Mouse (Mus musculus): ENCODE measurements around the gene Smndc1.

DNA sequence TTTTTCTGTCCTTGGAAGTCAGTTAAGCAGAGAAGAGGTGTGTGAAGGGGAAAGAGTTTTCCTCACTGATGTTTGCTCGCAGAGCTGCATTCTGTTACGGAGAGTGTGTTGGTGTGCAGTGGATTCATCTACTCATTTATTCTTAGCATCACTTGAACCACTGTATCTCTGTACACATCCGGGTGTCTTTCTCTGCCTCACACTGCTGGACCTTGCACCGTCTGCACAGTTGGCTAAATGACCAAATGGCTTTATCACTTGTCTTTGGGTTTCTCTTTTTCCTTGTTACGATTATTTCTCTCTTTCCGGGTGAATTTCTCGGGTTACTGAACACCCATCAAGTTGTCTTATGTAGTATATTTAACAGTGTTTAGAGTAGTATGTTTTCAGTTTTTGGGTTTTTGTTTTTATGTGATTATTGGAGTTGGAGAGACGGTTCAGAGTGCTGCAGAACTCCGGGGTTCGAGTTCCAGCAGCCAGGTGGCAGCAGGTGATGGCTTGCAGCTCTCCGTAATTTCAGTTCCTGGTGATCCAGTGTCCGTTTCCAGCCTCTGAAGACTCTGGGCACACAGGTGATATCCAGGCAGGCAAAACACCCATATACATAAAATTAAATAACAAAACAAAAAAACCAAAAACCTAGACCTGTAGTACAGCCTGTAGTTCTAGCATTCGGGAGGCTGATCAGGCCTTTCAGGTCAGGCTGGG lies 47.0 kb downstream of the Smndc1 start:
- TF ChIP-seq CTCF (IDR thresholded peaks at IDR 0.05; ENCODE audit: low read depth) (no peak), EP300 (IDR thresholded peaks at IDR 0.05; ENCODE audit: low read depth) (no peak)
